Mouse (Mus musculus) forebrain, embryonic 10.5 days (tissue): ENCODE measurements around the gene Sctr. TPM values are rescaled to one million over a fixed set of nuclear protein-coding genes. Genes with fewer than 3 reads are reported as not detected.

Experiments used
- DNase-seq: peaks from one replicate; pipeline ENCODE4 v3.0.0-alpha.2; 2017; ENCODE audit warnings: low spot score; ENCODE audit errors: extremely low spot score
- H3K27ac ChIP-seq: fragments of 300-500 bp; sonication (generic); 2 replicates; pipeline ENCODE4 v1.5.1; 2016; ENCODE audit warnings: mild to moderate bottlenecking
- H3K27me3 ChIP-seq: fragments of 300-500 bp; sonication (generic); 2 replicates; pipeline ENCODE4 v1.6.1; 2016; ENCODE audit warnings: mild to moderate bottlenecking; ENCODE audit not compliant: poor library complexity, severe bottlenecking
- H3K36me3 ChIP-seq: fragments of 300-500 bp; sonication (generic); replicated peaks from 2 replicates; pipeline ENCODE4 v1.6.1; 2016; ENCODE audit warnings: mild to moderate bottlenecking, moderate library complexity
- H3K4me1 ChIP-seq: fragments of 300-500 bp; sonication (generic); 2 replicates; pipeline ENCODE4 v1.6.1; 2016
- H3K4me3 ChIP-seq: fragments of 300-500 bp; sonication (generic); 2 replicates; pipeline ENCODE4 v1.5.1; 2016; ENCODE audit warnings: mild to moderate bottlenecking, moderate library complexity
- H3K9me3 ChIP-seq: fragments of 300-500 bp; sonication (generic); 2 replicates; pipeline ENCODE4 v1.6.1; 2016; ENCODE audit warnings: mild to moderate bottlenecking, moderate library complexity
- WGBS: fragments of 180-500 bp; shearing (Covaris S2); methylation state at CpG from one replicate; pipeline ENCODE4 v1.1.7; 2016; 5-methylcytosine and 5-hydroxymethylcytosine counted together
- polyA plus RNA-seq: library from polyadenylated mRNA; unstranded; fragments of >200 nt; fragmentation: Nextera tagmentation; extraction: Ambion mirVana; gene quantifications from 2 replicates; pipeline ENCODE4 v1.2.1, GENCODE M21; 2016

Sctr gene
- polyA plus RNA-seq, 1 experiment from 2014 or later = 0.16 TPM

- Histone ChIP-seq H3K9me3 (no peaks in the 10 kb centered on the region), H3K27me3 (peaks cover 30% of the 10 kb centered on the region), H3K4me3 (no peak overlapping the region), H3K27ac (no peak overlapping the region), H3K4me1 (peaks cover 7% of the 10 kb centered on the region), H3K36me3 (no peaks in the 10 kb centered on the region)
- peak; percentile 54 for DNase-seq
Observed at GRCm38 (mm10) chr1:120013111-120013510, 6.4 kb downstream of the Sctr start.

GRCm38 (mm10) chr1:120016240-120016639 is 9.5 kb downstream of the Sctr start:
- 77% methylated on average over 2 of the region's 2 CpGs for WGBS
- no peak for DNase-seq
- Histone ChIP-seq H3K27ac (no peak overlapping the region), H3K9me3 (no peaks in the 10 kb centered on the region), H3K4me3 (no peak overlapping the region), H3K27me3 (0 out of 2 replicates have a peak, but pooled peaks cover 10% of the 10 kb centered on the region), H3K4me1 (peaks cover 18% of the 10 kb centered on the region), H3K36me3 (no peaks in the 10 kb centered on the region)

DNA sequence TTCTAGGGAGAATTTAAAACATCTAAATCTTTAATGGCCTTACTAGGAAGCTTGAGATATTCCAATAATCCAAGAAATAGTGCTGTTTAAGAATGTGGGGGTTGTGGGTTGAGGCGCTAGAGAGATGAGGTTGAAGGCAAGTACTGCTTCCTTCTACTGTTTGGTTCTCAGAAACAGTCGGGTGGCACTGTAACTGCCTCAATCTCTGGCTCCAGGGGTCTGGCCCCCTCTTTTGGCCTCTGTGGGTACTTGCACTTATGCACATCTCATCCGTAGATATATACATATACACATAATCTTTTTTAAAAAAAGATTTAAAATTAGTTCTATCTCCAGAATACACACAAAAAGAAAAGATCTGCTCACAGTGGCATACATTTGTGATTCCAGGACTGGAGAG is 12.2 kb downstream of the Sctr start:
- H3K4me3 ChIP-seq = no peak overlapping the region
- H3K4me1 ChIP-seq = peaks cover 15% of the 10 kb centered on the region
- no peak for DNase-seq
- no peaks in the 10 kb centered on the region for H3K36me3 ChIP-seq
- 0 out of 2 replicates have a peak, but pooled peaks cover 10% of the 10 kb centered on the region for H3K27me3 ChIP-seq
- H3K27ac ChIP-seq = no peak overlapping the region
- 46% methylated on average over 3 of the region's 3 CpGs for WGBS
- no peaks in the 10 kb centered on the region for H3K9me3 ChIP-seq

DNA sequence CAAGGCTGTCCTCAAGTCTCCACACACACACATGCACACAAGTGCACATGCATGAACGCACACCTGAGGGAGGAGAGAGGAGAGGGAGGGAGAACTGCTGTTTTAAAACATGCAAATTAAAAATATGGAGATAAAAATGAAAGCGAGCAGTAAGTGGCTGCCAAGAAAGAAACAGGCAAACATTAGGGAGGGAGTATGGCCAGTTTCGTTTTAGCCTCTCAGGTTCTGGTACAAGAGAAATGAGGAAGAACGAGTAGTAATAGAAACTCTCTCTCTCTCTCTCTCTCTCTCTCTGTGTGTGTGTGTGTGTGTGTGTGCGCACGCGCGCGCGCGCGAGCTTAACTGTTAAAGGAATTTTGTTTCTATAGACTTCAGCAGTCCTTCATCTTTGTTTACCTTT is 12.7 kb downstream of the Sctr start:
- WGBS = 95% methylated on average over 12 of the region's 12 CpGs
- no peaks in the 10 kb centered on the region for H3K36me3 ChIP-seq
- DNase-seq = no peak
- no peaks in the 10 kb centered on the region for H3K9me3 ChIP-seq
- 0 out of 2 replicates have a peak, but pooled peaks cover 10% of the 10 kb centered on the region for H3K27me3 ChIP-seq
- peaks cover 19% of the 10 kb centered on the region for H3K4me1 ChIP-seq
- no peak overlapping the region for H3K27ac ChIP-seq
- H3K4me3 ChIP-seq = no peak overlapping the region

GRCm38 (mm10) chr1:120020322-120020897 is 13.7 kb downstream of the Sctr start:
- Histone ChIP-seq H3K27ac (no peak overlapping the region), H3K9me3 (no peaks in the 10 kb centered on the region), H3K4me1 (peaks cover 25% of the 10 kb centered on the region), H3K27me3 (0 out of 2 replicates have a peak, but pooled peaks cover 4% of the 10 kb centered on the region), H3K36me3 (no peaks in the 10 kb centered on the region), H3K4me3 (no peak overlapping the region)
- no peak for DNase-seq
- WGBS = 78% methylated on average over 7 of the region's 7 CpGs

DNA sequence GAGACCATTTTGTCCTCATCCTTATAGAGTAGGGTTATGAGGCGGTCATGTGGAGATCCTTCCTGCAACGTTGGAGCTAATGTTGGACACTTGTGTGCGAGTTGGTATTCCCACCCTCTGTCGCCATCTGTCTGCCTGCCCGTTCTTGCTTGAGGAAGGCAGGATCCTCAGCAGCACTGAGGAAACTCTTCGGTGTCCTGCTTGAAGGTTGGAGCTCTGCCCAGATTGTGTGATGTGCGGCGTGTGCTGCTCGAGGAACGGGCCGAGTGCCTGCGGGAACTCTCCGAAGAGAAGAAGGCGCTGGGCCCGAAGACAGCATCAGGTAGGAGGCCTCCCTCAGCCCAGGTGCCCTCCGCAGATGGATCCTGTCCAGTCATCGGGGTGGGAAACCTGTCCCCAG is 15.3 kb downstream of the Sctr start:
- Histone ChIP-seq H3K9me3 (no peaks in the 10 kb centered on the region), H3K27ac (no peak overlapping the region), H3K4me1 (peaks cover 25% of the 10 kb centered on the region), H3K27me3 (0 out of 2 replicates have a peak, but pooled peaks cover 4% of the 10 kb centered on the region), H3K4me3 (no peak overlapping the region), H3K36me3 (no peaks in the 10 kb centered on the region)
- DNase-seq = no peak
- WGBS = 95% methylated on average over 17 of the region's 17 CpGs

GRCm38 (mm10) chr1:120024331-120025049 is 17.8 kb downstream of the Sctr start:
- H3K4me1 ChIP-seq = peaks cover 10% of the 10 kb centered on the region; the same call in 1 of the 2 replicates
- H3K27ac ChIP-seq = no peak overlapping the region
- WGBS = 78% methylated on average over 10 of the region's 10 CpGs
- no peak overlapping the region for H3K4me3 ChIP-seq
- H3K36me3 ChIP-seq = no peaks in the 10 kb centered on the region
- DNase-seq = no peak
- H3K27me3 ChIP-seq = 0 out of 2 replicates have a peak, but pooled peaks cover 4% of the 10 kb centered on the region
- no peaks in the 10 kb centered on the region for H3K9me3 ChIP-seq

GRCm38 (mm10) chr1:120025050-120025439 is 18.4 kb downstream of the Sctr start:
- no peak overlapping the region for H3K4me3 ChIP-seq
- WGBS = 36% methylated on average over 2 of the region's 2 CpGs
- H3K27ac ChIP-seq = no peak overlapping the region
- H3K9me3 ChIP-seq = no peaks in the 10 kb centered on the region
- DNase-seq = no peak
- no peaks in the 10 kb centered on the region for H3K36me3 ChIP-seq
- H3K4me1 ChIP-seq = peaks cover 10% of the 10 kb centered on the region; the same call in 1 of the 2 replicates
- H3K27me3 ChIP-seq = 0 out of 2 replicates have a peak, but pooled peaks cover 4% of the 10 kb centered on the region

- no peak for DNase-seq
- no peaks in the 10 kb centered on the region for H3K9me3 ChIP-seq
- no peaks in the 10 kb centered on the region for H3K36me3 ChIP-seq
- WGBS = 84% methylated on average over 4 of the region's 4 CpGs
- no peaks in the 10 kb centered on the region for H3K27me3 ChIP-seq
- no peak overlapping the region for H3K27ac ChIP-seq
- no peak overlapping the region for H3K4me3 ChIP-seq
- H3K4me1 ChIP-seq = peaks cover 10% of the 10 kb centered on the region; the same call in 1 of the 2 replicates
Observed at GRCm38 (mm10) chr1:120027693-120028092, 21.0 kb downstream of the Sctr start.

DNA sequence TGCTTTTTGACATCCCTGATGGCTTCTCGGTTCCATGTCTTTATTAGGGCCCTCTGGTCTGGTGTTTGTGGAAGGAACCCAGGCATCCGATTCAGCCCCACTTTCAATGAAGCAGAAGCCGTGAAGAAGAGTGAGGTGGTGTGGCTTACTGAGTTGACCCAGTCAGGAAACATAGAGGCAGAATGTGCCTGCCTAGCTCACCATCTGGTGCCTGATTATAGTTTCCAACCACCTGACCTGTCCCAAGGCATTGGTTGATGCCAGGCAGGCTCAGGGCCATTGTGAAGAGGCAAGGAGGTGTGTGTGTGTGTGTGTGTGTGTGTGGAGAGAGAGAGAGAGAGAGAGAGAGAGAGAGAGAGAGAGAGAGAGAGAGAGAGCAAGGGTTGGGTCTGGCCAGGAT is 23.8 kb downstream of the Sctr start:
- Histone ChIP-seq H3K4me1 (peaks cover 6% of the 10 kb centered on the region), H3K27ac (no peak overlapping the region), H3K27me3 (no peaks in the 10 kb centered on the region), H3K36me3 (no peaks in the 10 kb centered on the region), H3K4me3 (no peak overlapping the region), H3K9me3 (no peaks in the 10 kb centered on the region)
- no peak for DNase-seq
- 87% methylated on average over 3 of the region's 3 CpGs for whole genome bisulfite sequencing

GRCm38 (mm10) chr1:120032804-120033468 is 26.2 kb downstream of the Sctr start:
- no peaks in the 10 kb centered on the region for H3K36me3 ChIP-seq
- H3K4me1 ChIP-seq = peaks cover 6% of the 10 kb centered on the region
- no peak overlapping the region for H3K27ac ChIP-seq
- H3K9me3 ChIP-seq = no peaks in the 10 kb centered on the region
- H3K4me3 ChIP-seq = no peak overlapping the region
- 44% methylated on average over 10 of the region's 10 CpGs for WGBS
- no peaks in the 10 kb centered on the region for H3K27me3 ChIP-seq
- DNase-seq = peak; percentile 77

GRCm38 (mm10) chr1:120033469-120033854 is 26.8 kb downstream of the Sctr start:
- no peak overlapping the region for H3K27ac ChIP-seq
- H3K4me1 ChIP-seq = peaks cover 6% of the 10 kb centered on the region
- no peaks in the 10 kb centered on the region for H3K27me3 ChIP-seq
- H3K4me3 ChIP-seq = no peak overlapping the region
- DNase-seq = no peak
- WGBS = 85% methylated on average over 2 of the region's 2 CpGs
- H3K9me3 ChIP-seq = no peaks in the 10 kb centered on the region
- H3K36me3 ChIP-seq = no peaks in the 10 kb centered on the region

DNA sequence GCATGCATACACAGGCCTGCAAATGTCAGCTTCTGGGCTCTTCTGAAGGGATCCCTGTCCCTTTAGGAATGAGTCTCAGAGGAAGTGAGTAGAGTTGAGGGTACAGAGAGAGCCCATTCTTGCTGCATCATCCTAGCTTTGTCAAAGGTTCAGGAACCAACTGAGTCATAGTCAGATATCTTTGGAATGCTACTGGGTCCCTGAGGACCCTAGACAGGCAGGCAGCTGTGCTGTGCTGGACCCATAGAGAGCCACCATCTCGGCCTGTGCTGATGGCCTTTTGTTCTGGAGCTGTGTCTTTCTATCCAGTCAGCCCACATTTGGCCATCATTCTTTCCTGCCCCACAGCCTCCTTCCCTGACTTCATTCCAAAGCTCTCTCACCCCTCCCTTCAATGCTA is 28.1 kb downstream of the Sctr start:
- no peaks in the 10 kb centered on the region for H3K36me3 ChIP-seq
- H3K27ac ChIP-seq = no peak overlapping the region
- no peak for DNase-seq
- 74% methylated on average over 1 of the region's 1 CpGs for WGBS
- H3K4me1 ChIP-seq = peaks cover 6% of the 10 kb centered on the region
- H3K4me3 ChIP-seq = no peak overlapping the region
- no peaks in the 10 kb centered on the region for H3K9me3 ChIP-seq
- no peaks in the 10 kb centered on the region for H3K27me3 ChIP-seq
